In genomic region chr3:87778283-87778682, GRCm38 (mm10) we compare ENCODE assay signal across 12 mouse cellular contexts. TPM values are rescaled to one million over a fixed set of nuclear protein-coding genes. Genes with fewer than 3 reads are reported as not detected.
DNase-seq lines count a peak whose midpoint lies in the region; ATAC-seq and TF ChIP-seq lines count a peak whose summit lies in the region.
"Had no signal": no experiment of that assay in that cellular context is flagged by ENCODE, and none has a peak within 500 bp of the region (broad histone marks: within the 10 kb centered on the region; RNA-seq: fewer than 3 reads in every experiment).

No protein-coding gene starts in this region.

- H3K9me3 ChIP-seq in kidney, embryonic 14.5 days (ENCODE audit: control insufficient read depth, low read length) = no peaks in the 10 kb centered on the region
- H3K9me3 ChIP-seq in intestine, postnatal 0 days (ENCODE audit: control insufficient read depth) = no peaks in the 10 kb centered on the region
- H3K9me3 ChIP-seq: intestine, embryonic 15.5 days had no signal

- H3K36me3 ChIP-seq in kidney, embryonic 14.5 days (ENCODE audit: control insufficient read depth, insufficient read depth, low read length) = no peaks in the 10 kb centered on the region
- no peaks in the 10 kb centered on the region for H3K36me3 ChIP-seq in intestine, postnatal 0 days (ENCODE audit: control insufficient read depth, insufficient read depth)
- H3K36me3 ChIP-seq: intestine, embryonic 15.5 days had no signal

- WGBS in kidney, embryonic 14.5 days = 56% methylated on average over 23 of the region's 23 CpGs
- WGBS in intestine, postnatal 0 days = 58% methylated on average over 23 of the region's 23 CpGs

- no peak overlapping the region for H3K27ac ChIP-seq in kidney, embryonic 14.5 days (ENCODE audit: low read depth, low read length)
- no peak overlapping the region for H3K27ac ChIP-seq in intestine, postnatal 0 days (ENCODE audit: low read depth, low read length)
- H3K27ac ChIP-seq: heart, adult 2 months; intestine, embryonic 15.5 days had no signal

- peaks cover 11% of the 10 kb centered on the region for H3K27me3 ChIP-seq in kidney, embryonic 14.5 days (ENCODE audit: control insufficient read depth, insufficient read depth, low read length)
- H3K27me3 ChIP-seq in intestine, postnatal 0 days (replicated peaks; ENCODE audit: control insufficient read depth, insufficient read depth, low read length) = peaks cover 3% of the 10 kb centered on the region; the same call in 1 of the 2 replicates

- no peak overlapping the region for H3K4me3 ChIP-seq in kidney, embryonic 14.5 days (ENCODE audit: low read length)
- no peak overlapping the region for H3K4me3 ChIP-seq in intestine, postnatal 0 days (ENCODE audit: low read depth, low read length)
- H3K4me3 ChIP-seq: erythroblast, embryonic 14.5 days; heart, adult 2 months; intestine, embryonic 15.5 days had no signal

- peaks cover 7% of the 10 kb centered on the region; the same call in 1 of the 2 replicates for H3K4me1 ChIP-seq in kidney, embryonic 14.5 days (ENCODE audit: control insufficient read depth, insufficient read depth, low read length)
- no peaks in the 10 kb centered on the region for H3K4me1 ChIP-seq in intestine, postnatal 0 days (replicated peaks; ENCODE audit: control insufficient read depth, insufficient read depth, low read length)

- ATAC-seq in kidney, embryonic 14.5 days (ENCODE audit: low FRiP score, low TSS enrichment) = no peak
- no peak for ATAC-seq in intestine, postnatal 0 days
- ATAC-seq: intestine, embryonic 15.5 days had no signal

- DNase-seq in cerebellum, postnatal 14 days = peak; percentile 38 to 41
- DNase-seq in cerebellum, adult 11 months = no peak
- peak; percentile 31 for DNase-seq in retina, postnatal 1 day
- DNase-seq in retina, embryonic 14.5 days (ENCODE audit: low spot score) = no peak
- no peak for DNase-seq in ovary, adult 18-20 months (ENCODE audit: low spot score)
- no peak for DNase-seq in left cerebral cortex, adult 9 months (ENCODE audit: low spot score in 2 of 2)
- DNase-seq: heart, adult 2 months; lung, postnatal 36 days had no signal

- H3K4me2 ChIP-seq in kidney, embryonic 14.5 days (replicated peaks; ENCODE audit: low read depth, low read length) = no peak overlapping the region
- no peak overlapping the region for H3K4me2 ChIP-seq in intestine, postnatal 0 days (replicated peaks; ENCODE audit: low read depth)
- H3K4me2 ChIP-seq: intestine, embryonic 15.5 days had no signal

- no peak for TF ChIP-seq CTCF in intestine, postnatal 0 days (IDR thresholded peaks at IDR 0.05; ENCODE audit: low read depth)

- peak overlapping the region; percentile 23 for H3K9ac ChIP-seq in kidney, embryonic 14.5 days (ENCODE audit: low read depth, low read length)
- H3K9ac ChIP-seq in intestine, postnatal 0 days (ENCODE audit: low read depth, low read length) = no peak overlapping the region
- H3K9ac ChIP-seq: intestine, embryonic 15.5 days had no signal

RNA-seq across cellular contexts. Expression of gene Ntrk1, which starts 16.7 kb away (rescaled TPM):
- 5.3 and 5.4 TPM in 2 replicates for polyA plus RNA-seq in kidney, embryonic 14.5 days (2014; fragmentation: Nextera tagmentation; extraction: Ambion mirVana)
- 0.16 and 0.18 TPM in 2 replicates for polyA plus RNA-seq in intestine, postnatal 0 days (2015; fragmentation: Nextera tagmentation; extraction: Ambion mirVana)
- polyA plus RNA-seq: erythroblast, embryonic 14.5 days had no signal

RNA-seq across cellular contexts. Expression of gene Insrr, which starts 18.5 kb away (rescaled TPM):
- 0.95 and 0.97 TPM in 2 replicates for polyA plus RNA-seq in kidney, embryonic 14.5 days (2014; fragmentation: Nextera tagmentation; extraction: Ambion mirVana)
- polyA plus RNA-seq in intestine, postnatal 0 days (2015; fragmentation: Nextera tagmentation; extraction: Ambion mirVana) = 0.05 TPM in 2 replicates
- polyA plus RNA-seq: erythroblast, embryonic 14.5 days had no signal

RNA-seq across cellular contexts. Expression of gene Lrrc71, which starts 29.9 kb away (rescaled TPM):
- polyA plus RNA-seq in kidney, embryonic 14.5 days (2014; fragmentation: Nextera tagmentation; extraction: Ambion mirVana) = 0.87 and 0.89 TPM in 2 replicates
- polyA plus RNA-seq in intestine, postnatal 0 days (2015; fragmentation: Nextera tagmentation; extraction: Ambion mirVana) = 0.23 and 0.34 TPM in 2 replicates
- polyA plus RNA-seq: erythroblast, embryonic 14.5 days had no signal

RNA-seq across cellular contexts. Expression of gene Pear1, which starts 45.8 kb away (rescaled TPM):
- polyA plus RNA-seq in kidney, embryonic 14.5 days (2014; fragmentation: Nextera tagmentation; extraction: Ambion mirVana) = 25.3 and 41.0 TPM in 2 replicates
- 7.7 and 10.1 TPM in 2 replicates for polyA plus RNA-seq in intestine, postnatal 0 days (2015; fragmentation: Nextera tagmentation; extraction: Ambion mirVana)

Comparison
In these comparisons a context has a peak if more than half of its experiments do, and no peak if none do; other contexts are left out.
1. DNase-seq: peak in cerebellum, postnatal 14 days (2 of 2) and retina, postnatal 1 day (single experiment); none in cerebellum, adult 11 months (single experiment), retina, embryonic 14.5 days (single experiment), ovary, adult 18-20 months (single experiment) and left cerebral cortex, adult 9 months (0 of 2).